Mouse (Mus musculus) stomach, embryonic 16.5 days (tissue): Measurements from ENCODE around the gene Agmo. TPM values are rescaled to one million over a fixed set of nuclear protein-coding genes. Genes with fewer than 3 reads are reported as not detected.

Experiments
- ATAC-seq: fragments of 200-750 bp; cut with Nextera tagmentation; 2 replicates; pipeline ENCODE4 v1.8.0; 2017; ENCODE audit warnings: moderate number of reproducible peaks, moderate TSS enrichment; ENCODE audit not compliant: insufficient read depth, low FRiP score
- H3K27ac ChIP-seq: fragments of 300-500 bp; sonication (generic); 2 replicates; pipeline ENCODE4 v1.5.1; 2014; ENCODE audit warnings: low read length
- H3K27me3 ChIP-seq: fragments of 300-500 bp; sonication (generic); 2 replicates; pipeline ENCODE4 v1.6.1; 2014; ENCODE audit warnings: low read length, control low read depth, mixed read lengths; ENCODE audit not compliant: control insufficient read depth, insufficient read depth
- H3K36me3 ChIP-seq: fragments of 300-500 bp; sonication (generic); 2 replicates; pipeline ENCODE4 v1.6.1; 2014; ENCODE audit warnings: low read length; ENCODE audit not compliant: control insufficient read depth, insufficient read depth
- H3K4me1 ChIP-seq: fragments of 300-500 bp; sonication (generic); 2 replicates; pipeline ENCODE4 v1.6.1; 2014; ENCODE audit warnings: low read length, control low read depth, mixed read lengths; ENCODE audit not compliant: control insufficient read depth, insufficient read depth
- H3K4me2 ChIP-seq: fragments of 300-500 bp; sonication (generic); 2 replicates; pipeline ENCODE4 v1.6.1; 2014; ENCODE audit warnings: low read depth, low read length, mixed read lengths
- H3K4me3 ChIP-seq: fragments of 300-500 bp; sonication (generic); replicated peaks from 2 replicates; pipeline ENCODE4 v1.5.1; 2014; ENCODE audit warnings: mild to moderate bottlenecking, low read length
- H3K9ac ChIP-seq: fragments of 300-500 bp; sonication (generic); 2 replicates; pipeline ENCODE4 v1.6.1; 2014; ENCODE audit warnings: low read length
- H3K9me3 ChIP-seq: fragments of 300-500 bp; sonication (generic); replicated peaks from 2 replicates; pipeline ENCODE4 v1.6.1; 2016; ENCODE audit warnings: low read length, control low read depth; ENCODE audit not compliant: control insufficient read depth
- WGBS: fragments of 180-500 bp; shearing (Covaris S2); extraction: QIAGEN DNeasy Blood & Tissue Kit; methylation state at CpG from one replicate; pipeline ENCODE4 v1.1.7; 2014; 5-methylcytosine and 5-hydroxymethylcytosine counted together
- polyA plus RNA-seq: library from polyadenylated mRNA; unstranded; fragments of >200 nt; fragmentation: Nextera tagmentation; extraction: Ambion mirVana; gene quantifications from 2 replicates; pipeline ENCODE4 v1.2.1, GENCODE M21; 2015

Agmo gene
- 3.2 and 3.3 TPM in 2 replicates for polyA plus RNA-seq

GRCm38 (mm10) chr12:37241566-37242021, at the start of gene Agmo:
Gene Agmo, plus strand, starts transcription at chr12:37241641.
- peak; percentile 47; the same call in 1 of the 2 replicates for ATAC-seq
- Histone ChIP-seq H3K27ac (peak within 1 kb of the TSS; percentile 24; the same call in 1 of the 2 replicates), H3K9me3 (no peaks in the 10 kb centered on the region), H3K9ac (no peak within 1 kb of the TSS), H3K27me3 (no peaks in the 10 kb centered on the region), H3K4me1 (no peaks in the 10 kb centered on the region), H3K4me3 (no peak within 1 kb of the TSS), H3K36me3 (no peaks in the 10 kb centered on the region), H3K4me2 (0 out of 2 replicates have a peak within 1 kb of the TSS, but pooled peaks have one; percentile 3)
- 43% methylated on average over 4 of the region's 4 CpGs for WGBS

- 67% methylated on average over 1 of the region's 1 CpGs for WGBS
- ATAC-seq = peak; percentile 64; the same call in 1 of the 2 replicates
Observed at GRCm38 (mm10) chr12:37231119-37231518, 10.3 kb upstream of the Agmo start.

GRCm38 (mm10) chr12:37240975-37241565, 371 bp upstream of the Agmo start:
- no peak overlapping the region for H3K4me3 ChIP-seq
- H3K9ac ChIP-seq = no peak overlapping the region
- no peaks in the 10 kb centered on the region for H3K27me3 ChIP-seq
- WGBS = 70% methylated on average over 5 of the region's 5 CpGs
- ATAC-seq = no peak
- H3K27ac ChIP-seq = no peak overlapping the region
- no peaks in the 10 kb centered on the region for H3K36me3 ChIP-seq
- 0 out of 2 replicates have a peak overlapping the region, but pooled peaks have one; percentile 3 for H3K4me2 ChIP-seq
- H3K9me3 ChIP-seq = no peaks in the 10 kb centered on the region
- no peaks in the 10 kb centered on the region for H3K4me1 ChIP-seq

More at GRCm38 (mm10) chr12:37231119-37231518, 10.3 kb upstream of the Agmo start:
- H3K4me1 ChIP-seq = no peaks in the 10 kb centered on the region
- no peak overlapping the region for H3K9ac ChIP-seq
- no peak overlapping the region for H3K4me2 ChIP-seq
- no peaks in the 10 kb centered on the region for H3K27me3 ChIP-seq
- no peak overlapping the region for H3K4me3 ChIP-seq
- no peaks in the 10 kb centered on the region for H3K36me3 ChIP-seq
- H3K27ac ChIP-seq = no peak overlapping the region
- no peaks in the 10 kb centered on the region for H3K9me3 ChIP-seq

GRCm38 (mm10) chr12:37242484-37242883, 1.0 kb downstream of the Agmo start:
- Histone ChIP-seq H3K4me3 (no peak overlapping the region), H3K27me3 (no peaks in the 10 kb centered on the region), H3K9ac (no peak overlapping the region), H3K9me3 (no peaks in the 10 kb centered on the region), H3K36me3 (no peaks in the 10 kb centered on the region), H3K4me1 (no peaks in the 10 kb centered on the region), H3K4me2 (no peak overlapping the region), H3K27ac (no peak overlapping the region)
- no peak for ATAC-seq
- WGBS = 75% methylated on average over 3 of the region's 3 CpGs

- Histone ChIP-seq H3K9ac (no peak overlapping the region), H3K4me3 (no peak overlapping the region), H3K36me3 (no peaks in the 10 kb centered on the region), H3K9me3 (no peaks in the 10 kb centered on the region), H3K4me2 (no peak overlapping the region), H3K27ac (no peak overlapping the region), H3K27me3 (no peaks in the 10 kb centered on the region), H3K4me1 (no peaks in the 10 kb centered on the region)
- WGBS = 76% methylated on average over 1 of the region's 1 CpGs
- no peak for ATAC-seq
Observed at GRCm38 (mm10) chr12:37244876-37245275, 3.4 kb downstream of the Agmo start.

- no peaks in the 10 kb centered on the region for H3K36me3 ChIP-seq
Observed at GRCm38 (mm10) chr12:37251688-37252087, 10.2 kb downstream of the Agmo start.

GRCm38 (mm10) chr12:37257099-37257498, 15.7 kb downstream of the Agmo start:
- WGBS = 61% methylated on average over 2 of the region's 2 CpGs
- no peaks in the 10 kb centered on the region for H3K27me3 ChIP-seq
- no peak overlapping the region for H3K9ac ChIP-seq
- no peak for ATAC-seq
- no peaks in the 10 kb centered on the region for H3K4me1 ChIP-seq
- no peaks in the 10 kb centered on the region for H3K9me3 ChIP-seq
- no peaks in the 10 kb centered on the region for H3K36me3 ChIP-seq
- no peak overlapping the region for H3K4me3 ChIP-seq
- no peak overlapping the region for H3K4me2 ChIP-seq
- no peak overlapping the region for H3K27ac ChIP-seq

More at GRCm38 (mm10) chr12:37251688-37252087, 10.2 kb downstream of the Agmo start:
- Histone ChIP-seq H3K4me3 (no peak overlapping the region), H3K9me3 (no peaks in the 10 kb centered on the region), H3K4me2 (no peak overlapping the region), H3K27ac (no peak overlapping the region), H3K4me1 (no peaks in the 10 kb centered on the region), H3K27me3 (no peaks in the 10 kb centered on the region), H3K9ac (no peak overlapping the region)
- 90% methylated on average over 5 of the region's 5 CpGs for WGBS
- ATAC-seq = no peak

- H3K36me3 ChIP-seq = no peaks in the 10 kb centered on the region
- H3K27me3 ChIP-seq = no peaks in the 10 kb centered on the region
- H3K4me2 ChIP-seq = no peak overlapping the region
- no peak for ATAC-seq
- H3K9ac ChIP-seq = no peak overlapping the region
- no peaks in the 10 kb centered on the region for H3K4me1 ChIP-seq
- H3K4me3 ChIP-seq = no peak overlapping the region
- no peaks in the 10 kb centered on the region for H3K9me3 ChIP-seq
- no peak overlapping the region for H3K27ac ChIP-seq
Observed at GRCm38 (mm10) chr12:37259771-37260528, 18.5 kb downstream of the Agmo start.

GRCm38 (mm10) chr12:37263685-37264084, 22.2 kb downstream of the Agmo start:
- Histone ChIP-seq H3K36me3 (no peaks in the 10 kb centered on the region), H3K4me1 (no peaks in the 10 kb centered on the region), H3K4me2 (no peak overlapping the region), H3K27me3 (no peaks in the 10 kb centered on the region), H3K9me3 (no peaks in the 10 kb centered on the region), H3K9ac (no peak overlapping the region), H3K4me3 (no peak overlapping the region), H3K27ac (no peak overlapping the region)
- no peak for ATAC-seq
- 80% methylated on average over 3 of the region's 3 CpGs for WGBS
